Mouse (Mus musculus): ENCODE measurements at regions not wholly inside any gene's neighbourhood (a gene's known extent, or its start where the extent isn't known, plus 50 kb on each side); places are given as distances from the start of the nearest gene placed in this dataset.
"Not testable (repeated sequence)": the region's sequence is repeated elsewhere in the genome, so short reads cannot be mapped to it uniquely, and the experiment has no call there.

DNA sequence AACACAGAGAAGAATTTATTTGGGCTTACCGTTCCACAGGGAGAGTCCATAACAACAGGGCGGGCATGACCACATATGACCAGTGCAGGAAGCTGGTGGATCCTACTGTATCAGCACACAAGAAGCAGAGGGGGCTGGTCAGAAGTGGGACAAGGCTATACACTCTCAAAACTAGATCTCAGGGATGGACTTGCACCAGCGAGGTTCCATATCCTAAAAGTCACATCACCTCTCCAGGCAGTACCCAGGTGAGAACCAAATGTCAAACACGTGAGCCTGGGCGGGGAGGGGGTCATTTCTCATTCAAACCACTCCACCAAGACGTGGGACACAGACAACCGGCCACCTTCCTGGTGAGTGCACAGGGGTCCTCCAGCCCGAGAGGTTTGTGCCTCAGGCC lies 167.9 kb downstream of the Basp1 start:
- DNase-seq, result no peak

DNA sequence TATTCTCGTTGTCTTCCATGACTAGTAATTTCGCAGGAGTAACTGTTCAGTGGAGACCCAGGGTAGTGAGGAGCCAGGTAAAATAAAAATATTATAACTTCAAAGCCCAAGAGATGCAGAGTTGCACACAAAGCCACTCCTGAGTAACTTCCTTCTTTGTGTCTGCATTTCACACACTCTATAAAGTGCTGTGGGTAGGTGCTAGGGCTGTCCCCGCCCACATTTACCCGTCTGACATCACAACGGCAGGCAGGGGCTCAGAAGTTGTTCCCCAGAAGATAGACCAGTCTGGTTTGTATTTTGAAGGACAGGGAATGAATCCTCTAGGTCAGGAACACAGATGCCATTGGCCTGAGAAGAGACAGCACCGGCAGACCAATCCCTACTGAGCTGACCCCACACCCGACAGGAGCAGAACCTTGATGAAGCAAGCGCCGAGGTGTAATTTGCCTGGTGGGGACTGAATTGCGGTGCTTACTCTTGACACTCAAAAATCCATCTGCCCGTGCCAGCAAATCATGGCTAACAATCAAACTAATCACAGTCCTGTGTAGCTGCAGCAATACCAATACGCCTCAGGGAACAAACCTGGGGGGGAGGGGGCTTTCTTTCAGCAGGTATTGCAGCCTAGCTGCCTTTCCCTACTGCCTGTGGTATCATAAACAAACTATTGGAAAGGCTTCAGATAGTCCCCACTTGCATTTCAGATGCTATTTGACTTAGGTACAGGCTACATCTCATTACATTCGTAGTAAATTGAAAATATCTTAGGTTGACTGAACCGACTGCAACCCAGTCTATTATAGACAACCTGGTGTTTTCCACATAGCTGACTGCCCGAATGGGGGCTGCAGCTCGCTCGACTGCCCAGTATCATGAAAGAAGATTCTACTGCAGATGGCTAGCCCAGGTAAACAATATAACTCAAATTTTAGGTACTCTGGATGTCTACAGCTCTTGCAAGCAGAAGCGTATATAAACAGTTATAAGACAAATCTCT lies 175.6 kb downstream of the Basp1 start:
- DNase-seq, result no peak

DNA sequence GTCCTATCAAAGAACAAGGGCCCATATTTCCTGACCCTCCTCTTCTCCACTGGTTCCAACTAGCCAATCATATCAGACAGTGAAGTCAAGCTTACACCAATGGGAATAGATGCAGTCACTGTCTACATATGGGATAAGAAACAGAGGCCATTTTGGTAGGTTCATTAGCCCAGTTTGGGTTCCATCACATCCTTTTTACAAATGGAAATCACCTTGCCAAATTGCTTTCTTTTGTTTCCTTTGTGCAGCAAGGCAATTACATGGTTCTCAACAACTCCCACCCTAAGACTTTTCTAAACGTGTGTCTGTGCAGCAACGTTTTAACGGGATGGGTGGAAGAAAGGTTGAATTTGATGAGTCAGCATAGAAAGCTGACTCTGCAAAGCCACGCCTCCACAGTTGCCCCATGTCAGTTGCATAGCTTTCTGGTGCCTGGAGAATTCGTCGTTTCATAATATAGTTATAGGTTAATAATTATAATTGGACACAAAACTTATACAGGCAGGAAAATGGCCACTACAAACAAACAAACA lies 177.3 kb downstream of the Basp1 start:
- no peak for DNase-seq

DNA sequence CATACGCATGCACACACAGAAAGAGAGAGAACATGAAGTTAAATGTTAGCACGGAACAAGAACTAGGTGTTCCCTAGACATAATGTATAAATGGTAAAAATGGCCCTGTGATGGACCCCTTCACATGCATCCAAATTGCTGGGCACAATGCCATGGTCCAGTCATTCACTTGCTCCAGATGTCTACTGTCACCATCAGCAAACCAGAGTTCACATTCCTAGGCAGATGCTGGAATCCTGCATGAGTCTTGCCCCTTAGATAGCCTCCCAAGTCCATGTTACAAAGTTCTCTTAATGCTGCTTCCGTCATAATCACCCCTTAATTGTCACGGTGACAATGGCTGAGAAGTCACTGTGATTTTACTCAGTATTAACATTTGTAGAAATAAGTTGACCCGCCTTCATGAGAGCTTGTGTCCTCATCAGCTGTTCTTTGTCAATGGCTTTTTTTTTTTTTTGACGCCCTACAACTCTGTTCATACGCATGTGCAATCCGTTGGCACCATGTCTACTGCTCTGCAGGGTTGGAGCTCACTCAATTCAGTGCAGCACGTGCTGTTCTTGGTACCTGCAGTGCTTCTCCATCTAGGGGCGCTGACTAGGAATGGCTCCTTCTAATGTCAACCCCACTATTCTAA lies 179.4 kb downstream of the Basp1 start:
- DNase-seq, result no peak

DNA sequence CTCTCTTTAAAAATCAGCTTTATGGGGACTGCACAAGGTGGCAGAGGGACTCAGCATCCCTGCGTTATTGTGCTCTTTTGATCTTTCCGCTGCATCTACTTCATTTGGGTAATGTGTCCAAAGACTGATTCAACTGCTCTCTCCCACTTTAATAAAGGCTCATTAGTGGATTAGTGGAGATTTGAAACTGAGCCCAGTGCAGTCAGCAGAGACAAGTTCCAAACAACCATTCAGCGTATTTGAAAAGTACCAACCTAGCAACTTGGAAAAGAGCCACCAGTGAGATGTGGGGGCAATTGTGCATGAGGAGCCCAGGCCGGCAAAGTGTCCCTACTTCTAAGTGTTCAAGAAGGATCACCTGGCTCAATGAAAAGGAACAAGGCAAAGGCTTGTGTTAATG lies 183.4 kb downstream of the Basp1 start:
- no peak for DNase-seq

DNA sequence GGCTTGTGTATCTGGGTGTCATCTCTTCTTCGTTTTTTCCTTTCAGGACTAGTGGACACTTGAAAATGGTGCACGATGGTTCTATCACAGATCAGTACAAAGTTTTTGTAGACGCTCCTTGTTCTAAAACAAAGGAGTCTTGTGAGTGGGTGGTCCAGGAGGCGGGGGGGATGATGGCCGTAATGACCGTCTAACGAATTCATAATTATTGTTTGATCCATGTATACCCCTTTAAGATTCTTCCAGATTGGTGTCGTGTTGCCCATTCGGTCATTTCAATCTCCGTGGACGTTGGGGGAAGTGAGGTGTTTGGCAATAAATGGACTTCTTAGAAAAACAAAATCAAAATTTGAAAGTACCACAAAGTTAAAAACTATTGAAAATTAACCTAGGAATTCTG lies 183.8 kb downstream of the Basp1 start:
- no peak for DNase-seq

DNA sequence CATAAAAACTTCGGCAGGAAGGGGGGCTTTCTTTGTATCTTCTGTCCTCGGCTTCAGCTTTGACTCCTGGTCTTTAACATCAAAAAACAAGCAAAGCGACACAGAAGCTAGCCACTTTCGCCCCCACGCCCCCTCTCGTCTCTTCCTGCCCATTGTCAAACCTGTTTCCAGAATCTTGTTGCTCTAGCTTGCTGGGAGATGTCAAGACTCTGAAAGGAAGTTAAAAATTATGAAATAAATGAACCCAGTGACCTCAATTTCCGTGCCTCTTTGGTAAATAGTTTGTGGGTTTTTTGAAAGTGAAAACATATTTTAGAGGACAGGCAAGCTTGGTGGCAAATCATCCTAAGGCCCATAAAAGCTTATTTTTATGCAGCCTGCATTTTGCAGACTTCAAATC lies 186.1 kb downstream of the Basp1 start:
- DNase-seq, result no peak

DNA sequence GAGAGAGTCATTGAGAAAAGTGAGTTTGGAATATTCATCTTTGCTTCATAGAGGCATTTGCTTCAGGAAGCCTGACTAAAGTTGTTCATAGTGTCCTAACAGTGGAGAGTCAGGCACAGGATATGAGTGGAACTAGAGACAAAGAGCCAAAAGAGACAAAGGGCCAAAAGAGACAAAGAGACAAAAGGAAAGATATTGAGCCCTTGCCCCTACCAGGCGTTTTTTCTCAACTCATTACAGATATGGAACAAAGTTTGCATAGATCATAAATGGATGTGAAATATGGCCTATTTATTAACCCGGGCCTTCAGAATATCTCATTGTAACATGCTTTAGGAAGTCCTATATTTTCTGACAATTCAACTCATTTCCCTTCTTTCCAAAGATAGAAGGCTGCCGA lies 187.6 kb downstream of the Basp1 start:
- DNase-seq, result no peak

DNA sequence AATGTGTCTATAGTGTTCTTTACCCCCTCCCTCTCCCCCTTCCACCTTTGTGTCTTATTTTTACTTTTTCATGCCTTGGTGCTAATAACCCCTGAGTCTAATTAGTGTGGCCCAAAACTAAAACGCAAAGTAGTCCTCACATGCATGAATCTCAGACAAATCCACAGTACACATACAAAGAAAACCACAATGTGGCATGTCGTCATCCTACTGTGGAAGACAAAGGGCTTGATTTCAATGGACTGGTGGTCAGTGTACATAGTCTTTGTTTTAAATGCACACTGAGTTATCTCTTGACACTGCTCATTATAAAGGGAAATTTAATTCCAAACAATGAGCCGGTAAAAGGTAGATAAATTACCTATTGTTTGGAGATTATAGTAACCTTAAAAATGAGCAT lies 188.1 kb downstream of the Basp1 start:
- DNase-seq, result no peak

DNA sequence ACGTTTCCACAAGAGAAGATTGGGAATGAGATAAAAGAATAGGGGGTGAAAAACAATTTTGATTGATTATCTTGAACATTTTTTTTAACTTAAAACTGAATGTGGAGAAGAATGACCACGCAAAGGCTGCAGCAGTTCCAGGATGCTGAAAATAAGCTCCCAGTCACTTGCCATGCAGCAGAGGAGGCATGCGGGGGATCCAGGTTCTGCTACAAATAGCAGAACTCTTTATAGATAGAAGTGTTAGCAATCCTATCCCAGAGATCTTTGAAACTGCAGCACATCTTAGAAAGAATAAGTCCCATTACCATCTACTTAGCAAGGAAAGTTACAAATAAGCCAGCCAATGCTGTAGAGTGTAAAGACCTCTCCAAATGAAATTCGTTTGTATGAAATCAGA lies 191.8 kb downstream of the Basp1 start:
- no peak for DNase-seq

DNA sequence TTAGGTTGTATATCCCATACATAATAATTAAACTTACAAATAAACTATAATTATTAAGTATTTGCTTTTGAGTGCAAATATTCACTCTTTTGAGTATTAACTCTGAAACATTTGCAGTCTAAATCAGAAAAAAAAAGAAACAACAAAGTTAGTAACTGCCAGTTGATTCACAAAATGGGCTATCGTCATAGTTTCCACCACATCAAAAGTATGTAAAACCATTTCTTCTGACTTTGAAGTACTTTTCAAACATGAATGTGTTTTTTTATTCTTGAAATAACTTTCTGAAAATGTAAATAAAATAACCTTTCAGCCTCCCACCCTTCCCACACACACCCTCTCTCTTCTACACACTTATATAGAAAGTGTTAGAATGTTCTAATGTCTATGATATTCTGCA lies 197.2 kb downstream of the Basp1 start:
- no peak for DNase-seq

DNA sequence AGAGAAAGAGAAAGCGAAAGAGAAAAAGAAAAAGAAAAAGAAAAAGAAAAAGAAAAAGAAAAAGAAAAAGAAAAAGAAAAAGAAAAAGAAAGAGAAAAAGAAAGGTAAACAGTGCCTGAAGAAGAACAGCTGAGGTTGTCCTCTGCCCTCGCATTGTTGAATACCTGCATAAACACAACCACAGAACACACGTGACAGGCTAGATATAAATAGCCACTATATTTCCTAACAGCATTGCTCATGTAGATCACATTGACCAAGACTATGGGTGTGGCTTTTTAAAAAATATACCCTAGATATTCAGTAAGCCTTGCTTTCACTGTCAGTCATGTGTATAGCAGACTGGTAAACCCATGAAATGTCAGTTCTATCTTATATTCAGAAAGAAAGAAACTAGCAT lies 211.5 kb downstream of the Basp1 start:
- no peak for DNase-seq

DNA sequence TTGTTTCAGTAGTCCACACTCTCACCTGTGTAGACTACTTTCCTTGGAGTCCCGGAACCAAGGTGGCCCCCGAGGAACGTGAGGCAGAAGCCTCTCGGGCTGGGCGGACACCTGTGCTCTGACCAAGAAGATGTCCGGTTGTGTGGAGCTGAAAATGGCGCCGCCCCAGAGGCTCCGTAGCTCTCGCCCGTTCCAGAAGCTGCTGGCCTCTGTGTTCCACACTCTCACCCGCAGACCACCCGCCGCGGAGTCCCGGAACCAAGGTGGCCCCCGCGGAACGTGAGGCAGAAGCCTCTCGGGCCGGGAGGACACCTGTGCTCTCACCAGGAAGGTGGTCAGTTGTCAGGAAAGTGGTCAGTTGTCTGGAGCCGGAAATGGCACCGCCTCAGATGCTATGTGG lies 213.3 kb downstream of the Basp1 start:
- not testable (repeated sequence) for DNase-seq

DNA sequence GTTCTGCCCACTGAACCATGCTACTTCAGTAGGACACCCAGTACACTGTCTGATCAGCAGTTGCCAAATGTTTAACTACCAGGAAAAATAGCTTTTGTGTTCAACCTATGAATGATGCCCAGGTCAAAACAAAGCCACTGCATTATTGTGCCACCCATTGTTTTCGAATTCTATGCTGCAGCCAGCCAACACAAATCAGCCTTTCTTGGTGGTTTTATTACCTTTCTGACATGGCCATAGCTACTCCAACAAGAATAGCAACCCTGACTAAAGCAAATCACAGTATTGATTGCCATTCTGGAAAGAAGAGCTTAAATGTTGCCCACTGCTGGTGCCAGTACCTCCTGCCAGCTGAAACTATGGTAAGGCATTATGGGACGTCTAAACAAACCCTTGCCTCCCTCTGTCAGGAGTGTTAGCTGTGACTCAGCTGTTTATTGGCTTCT lies 225.7 kb downstream of the Basp1 start:
- no peak for DNase-seq

DNA sequence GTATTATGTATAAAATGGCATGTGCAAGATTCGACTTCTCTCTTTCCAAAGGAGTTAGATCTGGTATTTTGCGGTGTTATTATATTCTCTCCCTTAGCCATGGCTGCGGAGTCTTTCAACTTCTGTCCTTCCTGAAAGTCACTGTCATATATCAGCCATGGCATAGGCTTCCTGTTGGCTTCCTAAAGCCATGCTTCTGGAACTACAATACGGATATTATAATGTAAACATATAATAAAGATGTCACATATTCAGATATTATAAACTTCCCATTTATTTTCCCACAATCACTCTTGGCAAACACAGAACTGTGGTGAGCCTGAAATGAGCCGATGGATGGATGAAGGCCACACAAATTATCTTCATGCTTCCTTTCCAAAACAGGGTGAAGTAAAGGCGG lies 240.8 kb downstream of the Basp1 start:
- DNase-seq, result no peak

DNA sequence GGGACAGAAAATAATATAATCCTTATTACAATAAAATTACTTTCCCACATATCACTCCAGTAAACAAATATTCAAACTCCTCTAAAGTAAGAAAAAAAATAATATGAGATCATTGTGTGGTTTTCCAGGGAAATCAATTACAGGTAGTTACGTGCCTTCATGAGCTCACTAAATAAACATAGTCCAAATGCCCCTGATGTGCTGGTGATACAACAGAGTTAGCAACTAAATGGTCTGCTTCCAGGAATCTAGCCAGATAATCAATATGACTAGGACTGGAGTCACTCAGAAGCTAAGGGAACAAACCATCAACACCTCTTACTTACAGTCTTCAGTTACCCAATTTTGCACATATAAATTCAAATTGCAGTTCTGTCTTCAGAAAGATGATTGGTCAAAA lies 267.2 kb downstream of the Basp1 start:
- DNase-seq, result no peak

DNA sequence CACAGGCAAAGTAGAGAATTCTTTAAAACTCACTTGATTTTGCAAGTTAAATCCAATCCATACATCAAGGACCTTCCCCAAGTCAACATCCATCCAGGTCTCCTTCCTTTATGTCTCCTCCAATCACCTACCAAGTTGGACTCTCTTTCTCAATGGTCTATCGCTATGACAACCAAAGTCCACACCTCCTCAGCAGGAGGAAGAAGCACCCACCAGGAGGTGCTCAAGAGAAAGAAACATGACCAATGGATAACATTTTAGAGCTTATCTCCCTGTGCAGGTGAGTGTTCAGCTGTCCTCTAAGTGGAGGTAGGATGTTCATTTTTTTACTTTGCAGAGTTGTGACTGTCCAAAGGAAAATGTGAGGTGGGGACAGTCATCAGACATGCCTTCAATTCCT lies 269.3 kb downstream of the Basp1 start:
- DNase-seq, result no peak

DNA sequence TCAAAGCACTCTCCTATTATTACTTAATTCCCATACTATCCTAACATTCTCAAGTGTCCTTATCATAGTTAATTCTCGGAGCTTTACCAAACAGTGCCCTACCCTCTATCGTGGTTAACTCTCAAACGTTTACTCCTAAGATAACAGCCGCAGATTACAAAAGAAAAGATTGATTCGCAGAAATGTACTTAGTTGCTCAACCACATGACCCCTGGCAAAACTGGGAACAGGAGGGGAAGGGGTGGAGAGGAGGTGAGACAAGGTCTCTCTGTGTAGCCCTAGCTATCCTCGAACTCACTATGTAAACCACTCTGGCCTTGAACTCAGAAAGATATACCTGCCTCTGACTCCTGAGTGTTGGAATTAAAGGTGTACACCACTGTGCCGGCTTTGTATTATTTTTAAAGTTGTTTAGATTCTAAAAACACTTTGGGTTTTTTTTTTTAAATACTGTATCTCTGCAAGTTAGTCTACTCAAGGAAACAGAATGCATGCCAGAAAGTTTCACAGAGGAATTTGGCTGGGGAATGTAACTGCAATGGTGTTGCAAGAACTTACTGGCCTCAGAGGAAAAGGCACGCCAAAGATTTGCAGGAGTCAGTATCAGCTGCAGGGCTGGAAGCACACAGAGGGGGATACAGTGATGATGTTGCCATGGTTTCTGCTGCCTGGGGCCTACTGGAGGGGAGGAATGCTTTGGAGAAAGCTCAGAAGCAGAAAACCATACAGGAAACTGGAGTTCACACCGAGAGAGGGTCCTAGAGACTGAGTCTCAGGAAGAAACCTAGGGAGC lies 273.0 kb downstream of the Basp1 start:
- peak; percentile 17 for DNase-seq

DNA sequence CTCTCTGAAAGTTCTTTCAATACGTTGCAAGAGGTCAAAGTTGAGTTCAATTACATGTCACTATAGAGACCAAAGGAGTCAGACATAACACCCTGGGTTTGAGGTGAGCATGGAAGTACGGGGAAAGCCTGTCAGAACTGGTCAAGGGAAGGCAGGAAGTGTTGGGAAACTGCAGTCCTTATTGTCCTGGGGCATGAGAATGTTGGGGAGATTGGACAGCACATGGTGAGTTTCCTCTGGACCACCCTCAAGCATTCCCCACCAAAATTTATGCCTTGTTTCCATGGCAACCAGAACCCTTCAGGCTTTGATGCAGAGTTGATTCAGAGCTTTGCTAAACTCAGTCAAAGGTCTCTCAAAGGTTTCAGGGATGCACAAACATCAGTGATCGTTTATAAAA lies 276.5 kb downstream of the Basp1 start:
- no peak for DNase-seq

DNA sequence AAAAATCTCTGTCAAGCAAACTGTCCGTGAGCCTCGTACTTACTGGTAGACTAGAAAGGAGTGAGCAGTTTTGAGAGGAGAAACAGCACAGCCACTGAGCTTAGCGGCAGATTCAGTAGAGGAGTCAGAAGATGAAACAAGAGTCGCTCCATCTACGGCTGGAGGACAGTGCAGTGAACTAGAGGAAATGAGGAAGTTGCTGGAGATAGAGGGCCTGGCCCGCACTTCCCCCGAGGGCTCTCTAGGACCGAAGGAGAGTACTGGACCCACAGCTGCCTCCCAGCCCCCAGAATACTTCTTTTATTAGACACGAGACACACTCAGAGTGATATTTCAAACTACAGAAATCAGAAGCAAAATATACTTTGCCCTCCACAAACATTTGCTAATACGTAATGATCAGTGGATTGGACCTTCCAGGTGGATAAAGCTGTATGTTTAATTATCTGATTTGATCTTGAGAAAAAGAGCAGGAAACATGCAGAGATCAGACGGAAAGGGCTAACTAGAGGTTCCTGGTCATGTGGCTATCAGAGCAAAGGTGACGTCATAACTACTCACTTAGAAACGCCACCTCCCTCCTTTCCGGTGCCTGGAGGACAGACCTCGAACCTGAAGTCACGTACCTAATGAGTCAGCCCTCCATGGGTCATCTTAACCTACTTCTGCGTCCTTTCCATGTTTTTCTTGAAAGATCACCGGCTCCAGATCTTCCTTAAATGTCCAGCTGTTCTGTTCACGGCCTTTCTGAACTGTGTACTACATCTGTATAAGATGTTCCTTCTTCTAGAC lies 277.9 kb downstream of the Basp1 start:
- no peak for DNase-seq

DNA sequence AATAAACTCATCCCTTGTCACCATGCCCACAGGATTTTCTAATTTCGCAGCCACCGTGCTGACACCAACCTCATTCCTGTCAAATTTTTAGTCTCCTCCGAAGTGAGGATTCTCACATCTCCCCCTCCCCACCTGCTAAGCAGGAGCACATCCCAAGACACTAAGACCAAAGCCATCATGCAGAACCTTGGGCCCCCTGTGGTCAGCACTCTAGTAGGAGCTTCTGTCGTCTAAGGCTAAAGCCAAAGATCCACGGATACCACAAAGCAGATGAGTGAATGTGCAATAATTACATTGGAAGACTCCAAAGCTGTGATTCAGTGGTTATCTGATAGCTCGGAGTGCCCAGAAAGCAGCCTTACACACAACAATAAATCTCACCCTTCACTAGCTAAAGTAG lies 283.5 kb downstream of the Basp1 start:
- DNase-seq, result no peak

DNA sequence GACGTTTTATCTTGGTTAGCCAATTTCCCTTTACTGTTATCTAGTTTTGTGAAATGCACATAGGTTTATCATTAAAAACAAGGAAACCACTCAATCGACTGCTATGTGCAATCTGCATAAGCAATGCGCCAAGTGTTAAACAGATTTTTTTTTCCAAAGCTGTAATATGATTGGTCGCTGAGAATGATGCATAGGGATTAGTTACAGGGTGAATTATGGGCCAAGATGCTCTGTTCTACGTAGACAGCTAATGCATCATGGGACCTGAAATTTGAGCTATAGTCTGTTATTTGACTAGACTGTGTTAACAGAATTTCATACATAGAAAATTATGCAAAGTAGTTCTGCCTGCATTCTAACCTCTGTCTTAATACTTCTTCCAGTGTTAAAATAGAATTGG lies 284.0 kb downstream of the Basp1 start:
- no peak for DNase-seq

All from adrenal gland, postnatal 10 days (tissue).